Mouse (Mus musculus): Measurements from ENCODE around the gene Krtap1-5. TPM values are rescaled to one million over a fixed set of nuclear protein-coding genes. Genes with fewer than 3 reads are reported as not detected.
"Not testable (repeated sequence)": the region's sequence is repeated elsewhere in the genome, so short reads cannot be mapped to it uniquely, and the experiment has no call there.

Krtap1-5 gene
- polyA plus RNA-seq (2017; shearing (Covaris generic)): not detected

- ATAC-seq: no peak
Observed at GRCm38 (mm10) chr11:99580636-99581035, at the start of gene Krtap1-5. TSS of gene Krtap1-5 (minus strand) at chr11:99581016.

- ATAC-seq: no peak
Observed at GRCm38 (mm10) chr11:99628138-99628537, 47.3 kb upstream of the Krtap1-5 start, which contains the start of gene Krtap4-1. TSS of gene Krtap4-1 (minus strand) at chr11:99628238.

- ATAC-seq: no peak
Observed at GRCm38 (mm10) chr11:99620335-99620734, 39.5 kb upstream of the Krtap1-5 start, which contains the start of gene Gm11562. TSS of gene Gm11562 (minus strand) at chr11:99620435.

DNA sequence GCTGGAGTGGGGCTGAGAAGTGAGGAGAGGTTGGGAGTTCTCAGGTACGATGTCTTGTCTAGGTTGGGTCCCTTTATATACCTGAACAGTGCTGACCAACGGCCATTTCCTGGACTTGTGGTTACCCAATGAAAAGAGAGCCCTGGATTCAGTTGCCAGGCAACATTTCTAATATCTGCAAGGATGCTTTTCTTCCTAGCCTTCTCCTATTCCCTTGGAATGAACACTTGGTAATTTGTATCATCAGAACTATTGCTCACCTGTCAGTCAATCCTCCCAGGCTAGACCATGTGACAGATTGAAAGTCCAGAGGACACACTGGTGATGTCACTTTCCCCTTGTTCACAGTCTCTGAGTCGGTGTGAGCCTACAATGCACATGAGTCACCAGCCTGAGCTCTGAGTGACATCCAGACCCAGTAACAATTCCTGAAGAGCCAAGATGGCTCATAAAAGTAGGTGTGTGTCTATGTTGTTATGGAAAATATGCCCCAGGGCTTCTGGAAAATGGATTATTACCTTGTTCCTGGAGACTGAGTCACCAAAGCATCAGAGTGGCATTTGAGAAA lies 34.1 kb upstream of the Krtap1-5 start, which contains the start of gene Krtap2-4:
Gene Krtap2-4, minus strand, starts transcription at position 51 of the 568 bp plus-strand sequence.
- ATAC-seq: no peak

DNA sequence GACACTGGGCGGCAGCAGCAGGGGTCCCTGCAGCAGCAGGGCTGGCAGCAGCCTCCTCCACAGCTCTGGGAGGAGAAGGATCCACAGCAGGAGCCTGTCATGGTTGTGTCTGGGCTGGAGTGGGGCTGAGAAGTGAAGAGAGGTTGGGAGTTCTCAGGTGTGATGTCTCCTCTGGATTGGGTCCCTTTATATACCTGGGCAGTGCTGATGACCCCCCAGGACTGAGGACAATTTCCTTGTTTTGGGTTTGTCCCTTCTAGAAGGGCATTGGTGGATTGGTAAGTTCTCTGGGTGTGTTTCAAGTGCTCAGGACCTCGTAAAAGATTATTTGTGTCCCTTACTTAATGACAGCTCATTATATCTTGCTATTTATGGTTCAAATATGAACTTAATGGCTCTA lies 29.3 kb upstream of the Krtap1-5 start, which contains the start of gene Gm11937:
Gene Gm11937, minus strand, starts transcription at position 101 of the 400 bp plus-strand sequence.
- ATAC-seq: not testable (repeated sequence)

- ATAC-seq: no peak
Observed at GRCm38 (mm10) chr11:99609126-99609525, 28.3 kb upstream of the Krtap1-5 start.

- ATAC-seq: not testable (repeated sequence)
Observed at GRCm38 (mm10) chr11:99603208-99603607, 22.4 kb upstream of the Krtap1-5 start, which contains the start of gene Gm11938. TSS of gene Gm11938 (minus strand) at chr11:99603308.

GRCm38 (mm10) chr11:99597742-99598141 lies 16.9 kb upstream of the Krtap1-5 start, which contains the start of gene Krtap9-3:
TSS of gene Krtap9-3 (minus strand) at chr11:99598105.
- ATAC-seq: not testable (repeated sequence)

- no peak for ATAC-seq
Observed at GRCm38 (mm10) chr11:99590981-99591380, 10.2 kb upstream of the Krtap1-5 start, which contains the start of gene Krtap1-3. TSS of gene Krtap1-3 (minus strand) at chr11:99591339.

GRCm38 (mm10) chr11:99585096-99585495 lies 4.3 kb upstream of the Krtap1-5 start:
- no peak for ATAC-seq

GRCm38 (mm10) chr11:99583245-99583704 lies 2.5 kb upstream of the Krtap1-5 start, which contains the start of gene Krtap1-4:
TSS of gene Krtap1-4 (minus strand) at chr11:99583654.
- no peak for ATAC-seq

DNA sequence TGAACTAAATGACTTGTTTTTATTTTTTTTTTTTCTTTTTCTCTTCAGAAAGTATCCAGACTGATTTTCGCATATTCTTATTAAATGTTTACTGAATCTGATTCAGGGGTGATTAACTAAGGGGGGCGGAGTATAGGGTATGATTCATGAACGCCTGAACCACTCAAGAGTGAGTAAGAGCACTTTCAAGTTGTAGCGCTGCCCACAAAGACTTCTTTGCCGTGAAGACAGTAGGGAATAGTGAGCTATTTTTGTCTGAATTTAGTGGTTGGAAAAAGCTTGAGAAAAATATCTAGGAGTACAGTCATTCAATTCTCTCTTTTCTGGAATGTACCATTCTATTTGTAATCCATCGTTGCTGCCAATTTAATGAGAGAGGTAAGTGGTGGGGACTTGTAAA lies 748 bp upstream of the Krtap1-5 start:
- ATAC-seq: no peak

GRCm38 (mm10) chr11:99581051-99581450 lies 235 bp upstream of the Krtap1-5 start:
- ATAC-seq: no peak

- no peak for ATAC-seq
Observed at GRCm38 (mm10) chr11:99574106-99574505, 6.7 kb downstream of the Krtap1-5 start.

GRCm38 (mm10) chr11:99573164-99573563 lies 7.7 kb downstream of the Krtap1-5 start:
- ATAC-seq: no peak

DNA sequence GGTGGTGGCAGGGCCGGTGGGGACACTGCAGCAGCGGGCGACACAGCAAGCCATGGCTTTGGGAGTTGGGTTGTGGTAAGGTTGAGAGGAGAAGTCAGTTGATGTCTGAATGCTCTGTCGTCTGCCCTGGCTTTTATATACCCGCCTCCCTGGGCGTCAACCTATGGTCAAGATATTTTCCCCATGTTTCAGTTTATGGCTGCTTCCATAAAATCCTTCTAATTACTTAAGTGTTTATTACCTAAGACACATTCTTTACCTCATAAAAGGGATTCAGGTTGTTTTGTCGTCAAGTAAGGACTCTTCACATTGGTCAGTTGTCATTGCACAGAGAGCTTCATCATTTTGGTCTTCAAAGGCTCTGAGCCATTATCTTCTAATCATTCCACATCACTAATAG lies 14.3 kb downstream of the Krtap1-5 start, which contains the start of gene Krtap3-1:
Gene Krtap3-1, minus strand, starts transcription at position 101 of the 400 bp plus-strand sequence.
- no peak for ATAC-seq

GRCm38 (mm10) chr11:99562580-99562979 lies 18.2 kb downstream of the Krtap1-5 start:
- no peak for ATAC-seq

DNA sequence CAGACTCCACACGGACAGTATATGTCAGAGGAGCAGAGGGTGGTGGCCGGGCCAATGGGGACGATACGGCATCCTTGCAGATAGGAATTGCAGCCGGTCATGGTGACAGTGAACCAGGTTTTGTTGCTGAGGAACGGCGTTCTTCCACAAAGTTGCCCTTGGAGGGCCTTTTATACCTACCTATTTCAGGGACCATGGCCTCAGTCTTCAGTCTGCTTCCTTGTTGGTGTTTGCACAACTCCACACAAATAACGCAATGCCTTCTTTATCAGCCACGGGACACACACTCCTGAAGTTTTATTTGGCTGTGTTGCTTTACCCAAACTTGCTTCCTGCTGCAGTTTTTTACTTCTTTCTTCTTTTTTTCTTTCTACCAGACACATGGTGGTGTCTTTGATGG lies 21.4 kb downstream of the Krtap1-5 start, which contains the start of gene Gm11939:
Gene Gm11939, minus strand, starts transcription at position 101 of the 400 bp plus-strand sequence.
- ATAC-seq: no peak

DNA sequence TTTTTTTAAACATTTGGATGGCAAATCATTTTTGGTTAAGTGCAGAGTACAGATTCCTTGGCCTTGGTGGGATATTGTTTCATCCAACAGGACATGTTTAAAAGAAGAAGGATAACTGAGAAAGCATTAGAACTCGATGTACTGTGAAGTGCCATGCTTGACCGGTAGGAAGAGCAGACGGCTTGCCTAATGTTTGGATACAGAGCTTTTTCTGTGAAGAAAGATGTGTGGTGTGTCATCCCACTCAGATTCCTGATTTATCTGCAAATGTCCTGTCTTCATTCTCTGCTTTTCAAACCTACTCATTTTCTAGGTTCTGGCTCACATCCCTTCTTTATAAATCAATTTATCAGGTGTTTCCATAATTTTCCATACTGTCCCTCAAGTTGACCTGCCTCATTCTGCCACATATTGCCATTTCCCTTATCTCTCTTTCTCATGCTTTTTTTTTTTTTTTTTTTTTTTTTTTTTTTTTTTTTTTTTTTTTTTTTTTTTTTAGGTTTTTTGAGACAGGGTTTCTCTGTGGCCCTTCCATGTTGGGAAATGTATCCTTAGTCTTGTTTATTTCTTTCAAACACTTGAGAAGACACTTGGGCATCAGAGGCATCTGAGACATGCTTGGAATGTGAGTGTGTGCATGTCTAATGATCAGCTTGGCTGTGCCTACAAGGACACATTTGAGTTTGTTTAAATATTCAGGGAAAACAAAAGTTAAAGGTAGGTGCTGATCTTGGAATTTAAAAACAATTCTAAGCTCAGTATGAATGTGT lies 22.7 kb downstream of the Krtap1-5 start:
- no peak for ATAC-seq

DNA sequence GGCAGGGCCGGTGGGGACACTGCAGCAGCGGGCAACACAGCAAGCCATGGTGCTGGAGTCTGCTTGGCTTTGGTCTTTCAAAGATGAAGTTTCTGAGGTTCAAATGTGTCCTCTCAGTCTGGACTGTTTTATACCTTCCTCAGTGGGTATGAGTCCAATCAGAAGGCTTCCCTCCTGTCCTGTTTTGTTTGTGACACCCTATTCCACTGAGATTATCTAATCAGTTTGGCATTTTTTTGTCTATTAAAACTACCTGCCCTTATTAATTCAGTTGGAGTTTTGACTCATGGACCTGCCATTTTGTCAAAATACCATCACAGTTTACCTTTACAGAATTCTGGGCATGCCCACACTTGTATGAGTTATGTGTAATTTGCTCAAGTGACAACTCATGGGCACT lies 24.1 kb downstream of the Krtap1-5 start, which contains the start of gene Krtap3-2:
Gene Krtap3-2, minus strand, starts transcription at position 101 of the 400 bp plus-strand sequence.
- ATAC-seq: no peak

- no peak for ATAC-seq
Observed at GRCm38 (mm10) chr11:99556195-99556594, 24.6 kb downstream of the Krtap1-5 start.

GRCm38 (mm10) chr11:99550765-99551164 lies 30.1 kb downstream of the Krtap1-5 start, which contains the start of gene Krtap3-3:
TSS of gene Krtap3-3 (minus strand) at chr11:99550865.
- no peak for ATAC-seq

- no peak for ATAC-seq
Observed at GRCm38 (mm10) chr11:99547892-99548291, 32.9 kb downstream of the Krtap1-5 start.
